Comparison of ENCODE assay signal across 13 mouse cellular contexts in the genomic region with DNA sequence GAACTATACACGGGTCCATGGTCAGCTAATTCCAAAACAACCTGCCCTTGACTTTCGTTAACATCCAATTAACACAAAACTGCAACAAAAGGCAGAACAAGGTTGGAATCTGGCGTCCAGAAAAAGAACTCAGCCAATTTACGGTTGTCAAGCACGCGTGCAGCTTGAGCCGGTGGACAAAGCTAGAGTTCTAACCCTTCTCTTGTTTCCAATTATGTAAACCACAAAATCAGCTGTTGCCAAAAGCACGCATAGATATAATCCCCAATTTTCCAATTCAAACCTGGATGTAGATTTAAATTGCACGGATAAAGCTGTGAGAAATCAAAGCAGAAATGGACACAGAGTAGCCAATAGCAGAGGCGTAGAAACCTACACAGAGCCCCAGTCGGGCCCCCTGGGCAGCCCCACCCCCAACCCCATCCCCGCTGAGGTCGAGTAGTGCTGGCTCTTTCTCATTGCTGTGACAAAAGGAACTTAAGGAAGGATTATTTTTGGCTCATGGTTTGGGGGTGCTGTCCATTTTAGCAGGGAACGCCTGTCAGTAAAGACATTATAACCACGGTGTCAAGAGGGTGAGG.
DNase-seq lines count a peak whose midpoint lies in the region; ATAC-seq and TF ChIP-seq lines count a peak whose summit lies in the region.
"Had no signal": no experiment of that assay in that cellular context is flagged by ENCODE, and none has a peak within 500 bp of the region (broad histone marks: within the 10 kb centered on the region; RNA-seq: fewer than 3 reads in every experiment).

No protein-coding gene starts in this region.

- H3K9me3 ChIP-seq in lung, embryonic 15.5 days, result no peaks in the 10 kb centered on the region
- peaks cover 4% of the 10 kb centered on the region for H3K9me3 ChIP-seq in forebrain, embryonic 16.5 days (ENCODE audit: control insufficient read depth, low read length)
- H3K9me3 ChIP-seq in stomach, embryonic 16.5 days (replicated peaks; ENCODE audit: control insufficient read depth, low read length), result 0 out of 2 replicates have a peak, but pooled peaks cover 5% of the 10 kb centered on the region
- H3K9me3 ChIP-seq: G1E had no signal

- 54% methylated on average over 15 of the region's 15 CpGs for WGBS in lung, embryonic 15.5 days
- 15% methylated on average over 15 of the region's 15 CpGs for WGBS in forebrain, embryonic 16.5 days
- 47% methylated on average over 15 of the region's 15 CpGs for WGBS in stomach, embryonic 16.5 days

- H3K36me3 ChIP-seq in lung, embryonic 15.5 days, result no peaks in the 10 kb centered on the region
- no peaks in the 10 kb centered on the region for H3K36me3 ChIP-seq in forebrain, embryonic 16.5 days (ENCODE audit: control insufficient read depth, insufficient read depth)
- H3K36me3 ChIP-seq in stomach, embryonic 16.5 days (ENCODE audit: control insufficient read depth, insufficient read depth, low read length), result no peaks in the 10 kb centered on the region
- H3K36me3 ChIP-seq: G1E; neural tube, embryonic 13.5 days had no signal

- no peak for ATAC-seq in lung, embryonic 15.5 days (ENCODE audit: borderline replicate concordance, extremely low read depth, low FRiP score, low TSS enrichment)
- ATAC-seq in forebrain, embryonic 16.5 days, result 0 out of 2 replicates have a peak, but pooled peaks have one; percentile 47
- ATAC-seq in stomach, embryonic 16.5 days (ENCODE audit: insufficient read depth, low FRiP score), result no peak

- no peaks in the 10 kb centered on the region for H3K27me3 ChIP-seq in lung, embryonic 15.5 days
- H3K27me3 ChIP-seq in forebrain, embryonic 16.5 days (replicated peaks; ENCODE audit: control insufficient read depth, insufficient read depth, low read length), result no peaks in the 10 kb centered on the region
- H3K27me3 ChIP-seq in stomach, embryonic 16.5 days (ENCODE audit: control insufficient read depth, insufficient read depth, low read length), result no peaks in the 10 kb centered on the region
- H3K27me3 ChIP-seq: neural tube, embryonic 13.5 days had no signal

- intact Hi-C loops in gastrocnemius, adult 2 months (cut with DNase I), result no loop called here
- intact Hi-C loops in gastrocnemius, postnatal 14 days (cut with DNase I; ENCODE audit: low total_unique reads), result no loop called here

- H3K4me3 ChIP-seq in gastrocnemius, adult 2 months, result peak overlapping the region; percentile 44
- H3K4me3 ChIP-seq in lung, embryonic 15.5 days, result no peak overlapping the region
- no peak overlapping the region for H3K4me3 ChIP-seq in forebrain, embryonic 16.5 days (replicated peaks; ENCODE audit: low read length)
- H3K4me3 ChIP-seq in stomach, embryonic 16.5 days (replicated peaks; ENCODE audit: low read length), result no peak overlapping the region; the same call in 1 of the 2 replicates
- H3K4me3 ChIP-seq: neural tube, embryonic 13.5 days had no signal

- H3K4me1 ChIP-seq in lung, embryonic 15.5 days, result peaks cover 15% of the 10 kb centered on the region
- H3K4me1 ChIP-seq in forebrain, embryonic 16.5 days (replicated peaks; ENCODE audit: control insufficient read depth, insufficient read depth, low read length), result peaks cover 17% of the 10 kb centered on the region
- peaks cover 11% of the 10 kb centered on the region for H3K4me1 ChIP-seq in stomach, embryonic 16.5 days (ENCODE audit: control insufficient read depth, insufficient read depth, low read length)

- TF ChIP-seq CTCF in gastrocnemius, adult 2 months (IDR thresholded peaks at IDR 0.05), result no peak

- no peak overlapping the region for H3K27ac ChIP-seq in gastrocnemius, adult 2 months
- 0 out of 2 replicates have a peak overlapping the region, but pooled peaks have one; percentile 0 for H3K27ac ChIP-seq in lung, embryonic 15.5 days
- H3K27ac ChIP-seq in forebrain, embryonic 16.5 days (ENCODE audit: low read length), result no peak overlapping the region
- no peak overlapping the region for H3K27ac ChIP-seq in stomach, embryonic 16.5 days (ENCODE audit: low read length)
- H3K27ac ChIP-seq: neural tube, embryonic 13.5 days had no signal

- no peak for DNase-seq in gastrocnemius, adult 2 months
- no peak for DNase-seq in gastrocnemius, postnatal 14 days
- DNase-seq in lung, postnatal 25 days (ENCODE audit: low spot score), result no peak
- DNase-seq in embryo, embryonic 10 days (ENCODE audit: low spot score), result no peak
- no peak for DNase-seq in right cerebral cortex, adult 18-20 months
- DNase-seq: cerebellum, postnatal 25 days; kidney, adult 2 months; right cerebral cortex, postnatal 14 days had no signal

- peak overlapping the region; percentile 23 for H3K4me2 ChIP-seq in lung, embryonic 15.5 days
- 0 out of 2 replicates have a peak overlapping the region, but pooled peaks have one; percentile 4 for H3K4me2 ChIP-seq in forebrain, embryonic 16.5 days (ENCODE audit: low read length)
- peak overlapping the region; percentile 34 for H3K4me2 ChIP-seq in stomach, embryonic 16.5 days (ENCODE audit: low read depth, low read length)
- H3K4me2 ChIP-seq: neural tube, embryonic 13.5 days had no signal

- H3K9ac ChIP-seq in lung, embryonic 15.5 days, result no peak overlapping the region
- no peak overlapping the region for H3K9ac ChIP-seq in forebrain, embryonic 16.5 days (replicated peaks; ENCODE audit: low read depth, low read length)
- H3K9ac ChIP-seq in stomach, embryonic 16.5 days (ENCODE audit: low read length), result no peak overlapping the region
- H3K9ac ChIP-seq: neural tube, embryonic 13.5 days had no signal
